Mouse (Mus musculus): ENCODE results near the gene Lysmd4.

DNA sequence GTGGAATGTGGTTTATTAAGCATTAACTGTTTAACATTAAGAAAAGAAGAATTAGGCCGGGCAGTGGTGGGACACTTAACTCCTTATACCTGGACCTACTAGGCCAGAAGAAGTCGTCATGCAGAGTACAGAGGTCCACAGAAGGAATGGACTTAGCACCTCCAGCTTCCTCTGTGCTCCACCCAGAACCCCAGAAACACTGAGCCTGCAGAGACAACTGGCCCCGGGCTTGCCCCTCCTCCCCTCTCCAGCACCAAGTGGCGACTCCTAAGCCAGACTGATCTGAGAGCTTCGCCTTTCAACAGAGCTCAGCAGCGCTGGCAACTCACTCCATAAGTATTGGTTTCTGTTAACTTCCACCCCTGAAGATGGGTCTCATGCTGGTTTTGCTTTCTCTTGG, 14.6 kb upstream of the Lysmd4 start:
- TF ChIP-seq POLR2A (IDR thresholded peaks at IDR 0.05; ENCODE audit: borderline replicate concordance, extremely low read depth, low read depth, low read length) (no peak), CTCF (IDR thresholded peaks at IDR 0.05; ENCODE audit: insufficient read depth, low read length) (no peak)
